Mouse (Mus musculus) G1E (cell line): ENCODE results near the gene Prepl.

Experiments used
- CTCF ChIP-seq: IDR thresholded peaks from 2 replicates; pipeline ENCODE4 v1.5.1; 2012; ENCODE audit warnings: low read depth, low read length, inconsistent platforms, mixed read lengths
- GATA1 ChIP-seq: IDR thresholded peaks from 2 replicates; pipeline ENCODE4 v1.6.1; 2012; ENCODE audit warnings: borderline replicate concordance, low read length, inconsistent platforms, mixed read lengths
- POLR2AphosphoS5 ChIP-seq: IDR thresholded peaks from 2 replicates; pipeline ENCODE4 v1.6.1; 2012; ENCODE audit warnings: low read depth, low read length, inconsistent platforms; ENCODE audit not compliant: insufficient replicate concordance
- TAL1 ChIP-seq: conservative IDR thresholded peaks from 2 replicates; pipeline ENCODE4 v1.6.1; 2012; ENCODE audit warnings: low read depth, low read length, inconsistent platforms, mixed read lengths

DNA sequence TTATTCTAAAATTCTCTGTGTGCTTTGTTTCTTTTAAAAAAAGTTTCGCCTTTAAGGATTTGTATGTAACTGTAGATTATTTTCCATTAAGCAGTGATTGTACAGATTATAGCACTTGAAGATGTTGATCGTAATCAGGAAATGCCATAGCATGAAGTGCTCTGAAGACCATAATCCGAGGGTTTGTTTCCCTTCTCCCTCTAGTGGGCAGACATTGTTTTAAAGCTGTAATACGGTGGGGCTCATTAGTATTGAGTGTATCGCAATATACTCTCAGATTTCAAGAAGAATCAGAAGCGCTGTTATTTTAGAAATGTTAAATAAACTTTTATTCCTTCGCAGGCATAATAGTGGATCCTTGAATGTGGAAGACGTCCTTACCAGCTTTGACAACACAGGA lies 23.4 kb upstream of the Prepl start:
- TF ChIP-seq GATA1 (no peak), CTCF (no peak), POLR2AphosphoS5 (no peak), TAL1 (no peak)
